Mouse (Mus musculus): ENCODE results near the gene Ptprq.

DNA sequence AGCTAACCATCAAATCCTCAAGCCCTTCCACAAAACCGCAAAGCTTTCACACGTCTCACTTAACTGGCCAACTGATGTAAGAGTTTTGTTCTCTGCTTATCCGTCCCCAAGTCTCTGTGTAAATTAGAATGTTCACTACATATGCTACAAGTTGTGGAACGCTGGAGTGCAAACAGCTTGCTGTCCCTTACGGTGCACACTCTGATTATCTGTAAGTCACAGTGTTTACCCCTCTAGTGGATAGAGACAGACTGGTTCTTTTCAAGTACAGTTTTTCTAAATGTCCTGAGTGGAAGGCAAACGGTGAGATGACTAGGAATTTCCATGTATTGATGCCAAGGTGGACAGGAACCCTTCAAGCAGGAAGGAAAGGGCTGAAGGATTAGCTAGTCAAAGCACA is 32.1 kb upstream of the Ptprq start:
- TF ChIP-seq CTCF (IDR thresholded peaks at IDR 0.05; ENCODE audit: borderline replicate concordance, extremely low read depth, insufficient read depth, insufficient read length) (no peak), POLR2A (IDR thresholded peaks at IDR 0.05; ENCODE audit: borderline replicate concordance, extremely low read depth, insufficient read depth, insufficient read length, poor library complexity, severe bottlenecking) (no peak)
